In the genomic region with DNA sequence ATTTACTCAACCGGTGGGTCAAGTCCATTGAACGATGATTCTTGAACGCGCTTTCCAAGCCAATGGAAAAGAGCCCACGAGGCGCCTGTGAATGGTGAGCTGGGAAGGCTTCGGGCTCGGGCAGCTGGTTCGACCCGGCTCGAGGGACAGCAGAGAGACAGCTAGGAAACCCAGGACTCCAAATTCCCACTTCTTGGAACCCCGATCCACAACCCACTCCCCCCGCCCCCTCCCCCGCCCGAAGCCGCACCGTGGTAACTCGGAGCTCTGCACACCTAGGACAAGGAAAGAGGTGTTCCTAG, we compare ENCODE assay signal across 9 mouse cellular contexts. TPM values are rescaled to one million over a fixed set of nuclear protein-coding genes. Genes with fewer than 3 reads are reported as not detected.
DNase-seq lines count a peak whose midpoint lies in the region; ATAC-seq and TF ChIP-seq lines count a peak whose summit lies in the region.
"Had no signal": no experiment of that assay in that cellular context is flagged by ENCODE, and none has a peak within 500 bp of the region (broad histone marks: within the 10 kb centered on the region; RNA-seq: fewer than 3 reads in every experiment).

No protein-coding gene starts in this region.

- no peaks in the 10 kb centered on the region for H3K9me3 ChIP-seq in E14TG2a.4 (ENCODE audit: low read length)
- H3K9me3 ChIP-seq in hindbrain, embryonic 11.5 days (ENCODE audit: control insufficient read depth, low read length) = no peaks in the 10 kb centered on the region
- H3K9me3 ChIP-seq in liver, embryonic 16.5 days (replicated peaks; ENCODE audit: control insufficient read depth, low read length) = no peaks in the 10 kb centered on the region

- intact Hi-C loops in gastrocnemius, adult 2 months (cut with DNase I) = no loop called here

- H3K4me3 ChIP-seq in gastrocnemius, adult 2 months = peak overlapping the region; percentile 67
- peak overlapping the region; percentile 72 for H3K4me3 ChIP-seq in E14TG2a.4 (replicated peaks; ENCODE audit: low read length)
- peak overlapping the region; percentile 31 for H3K4me3 ChIP-seq in hindbrain, embryonic 11.5 days (ENCODE audit: low read depth, low read length)
- H3K4me3 ChIP-seq in liver, embryonic 16.5 days (ENCODE audit: low read depth, low read length) = peak overlapping the region; percentile 32

- H3K9ac ChIP-seq in hindbrain, embryonic 11.5 days (ENCODE audit: low read depth, low read length) = no peak overlapping the region
- no peak overlapping the region for H3K9ac ChIP-seq in liver, embryonic 16.5 days (ENCODE audit: low read depth, low read length)

- TF ChIP-seq CTCF in gastrocnemius, adult 2 months (IDR thresholded peaks at IDR 0.05) = no peak
- no peak for TF ChIP-seq CTCF in E14TG2a.4 (conservative IDR thresholded peaks at IDR 0.05; ENCODE audit: low read length)

- peaks cover 50% of the 10 kb centered on the region for H3K4me1 ChIP-seq in E14TG2a.4 (replicated peaks; ENCODE audit: low read depth, low read length)
- H3K4me1 ChIP-seq in hindbrain, embryonic 11.5 days (replicated peaks; ENCODE audit: control insufficient read depth, insufficient read depth, low read length) = peaks cover 19% of the 10 kb centered on the region
- H3K4me1 ChIP-seq in liver, embryonic 16.5 days (ENCODE audit: control insufficient read depth, low read depth, low read length) = peaks cover 10% of the 10 kb centered on the region

- DNase-seq in gastrocnemius, adult 2 months = no peak
- no peak for DNase-seq in gastrocnemius, postnatal 4 days (ENCODE audit: low spot score in 2 of 2)
- no peak for DNase-seq in hindbrain, embryonic 11.5 days (ENCODE audit: low spot score)
- DNase-seq in cerebellum, postnatal 10 days = no peak
- no peak for DNase-seq in spleen, postnatal 4 days (ENCODE audit: low spot score in 2 of 2)
- DNase-seq in layer of hippocampus, postnatal 10 days (ENCODE audit: low spot score in 2 of 2) = no peak
- DNase-seq: thymus, postnatal 36 days had no signal

- no peak overlapping the region for H3K27ac ChIP-seq in gastrocnemius, adult 2 months
- no peak overlapping the region for H3K27ac ChIP-seq in hindbrain, embryonic 11.5 days (ENCODE audit: low read depth, low read length)
- H3K27ac ChIP-seq in liver, embryonic 16.5 days (ENCODE audit: low read length) = no peak overlapping the region

- H3K4me2 ChIP-seq in hindbrain, embryonic 11.5 days (replicated peaks; ENCODE audit: low read depth, low read length) = peak overlapping the region; percentile 34
- H3K4me2 ChIP-seq in liver, embryonic 16.5 days (ENCODE audit: low read depth, low read length) = peak overlapping the region; percentile 59

- H3K27me3 ChIP-seq in E14TG2a.4 (ENCODE audit: insufficient read depth, low read length) = peaks cover 97% of the 10 kb centered on the region
- H3K27me3 ChIP-seq in hindbrain, embryonic 11.5 days (ENCODE audit: control insufficient read depth, insufficient read depth, low read length) = peaks cover 94% of the 10 kb centered on the region
- peaks cover 93% of the 10 kb centered on the region for H3K27me3 ChIP-seq in liver, embryonic 16.5 days (ENCODE audit: control insufficient read depth, insufficient read depth, low read depth, low read length)

- under 1% methylated on average over 18 of the region's 18 CpGs for WGBS in hindbrain, embryonic 11.5 days
- WGBS in liver, embryonic 16.5 days (ENCODE audit: insufficient replicate concordance) = 1% methylated on average over 18 of the region's 18 CpGs

- no peak for ATAC-seq in hindbrain, embryonic 11.5 days (ENCODE audit: low FRiP score)
- no peak for ATAC-seq in liver, embryonic 16.5 days (ENCODE audit: low read depth)

- H3K36me3 ChIP-seq in E14TG2a.4 (ENCODE audit: insufficient read depth, low read length) = no peaks in the 10 kb centered on the region
- no peaks in the 10 kb centered on the region for H3K36me3 ChIP-seq in hindbrain, embryonic 11.5 days (ENCODE audit: control insufficient read depth, insufficient read depth, low read length)
- H3K36me3 ChIP-seq in liver, embryonic 16.5 days (ENCODE audit: control insufficient read depth, insufficient read depth) = no peaks in the 10 kb centered on the region

RNA-seq across cellular contexts. Expression of gene Cyp26a1, which starts 0.3 kb away (rescaled TPM):
- under 1 TPM; 0.18 to 0.36 TPM for total RNA-seq in gastrocnemius, adult 2 months (2021)
- under 1 TPM; 0.18 to 0.54 TPM for total RNA-seq in gastrocnemius, postnatal 4 days (2021)
- polyA plus RNA-seq in hindbrain, embryonic 11.5 days (2014; fragmentation: Nextera tagmentation; extraction: Ambion mirVana) = 16.4 and 19.9 TPM in 2 replicates
- not detected in 2 replicates for polyA plus RNA-seq in liver, embryonic 16.5 days (2015; fragmentation: Nextera tagmentation; extraction: Ambion mirVana)
- under 1 TPM; 0.21 to 0.25 TPM for total RNA-seq in layer of hippocampus, postnatal 10 days (2021)

RNA-seq across cellular contexts. Expression of gene Cyp26c1, which starts 11.9 kb away (rescaled TPM):
- total RNA-seq in gastrocnemius, adult 2 months (2021) = under 1 TPM in 1 of 2 experiments, not detected in 1; 0.13 TPM
- under 1 TPM; 0.25 to 0.26 TPM for total RNA-seq in gastrocnemius, postnatal 4 days (2021)
- 3.4 and 6.1 TPM in 2 replicates for polyA plus RNA-seq in hindbrain, embryonic 11.5 days (2014; fragmentation: Nextera tagmentation; extraction: Ambion mirVana)
- polyA plus RNA-seq in liver, embryonic 16.5 days (2015; fragmentation: Nextera tagmentation; extraction: Ambion mirVana) = not detected in 2 replicates
- under 1 TPM; 0.21 to 0.25 TPM for total RNA-seq in layer of hippocampus, postnatal 10 days (2021)
